Mouse (Mus musculus) inflammation-experienced regulatory T-cells, adult 6 months (primary cell): ENCODE results near the gene Btg2. TPM values are rescaled to one million over a fixed set of nuclear protein-coding genes. Genes with fewer than 3 reads are reported as not detected.

Experiments
- ATAC-seq: one replicate; pipeline ENCODE4 v1.8.0; 2017
- polyA plus RNA-seq, 3 experiments: library from polyadenylated mRNA; unstranded; fragments of 100-300 nt; shearing (Covaris generic); gene quantifications; one replicate each; pipeline ENCODE4 v1.2.1; 2017

Btg2 gene
- polyA plus RNA-seq, 3 experiments from 2014 or later, result 168 to 251 (median 221) TPM

- peak; percentile 35 for ATAC-seq
These were observed 1.4 kb downstream of the Btg2 start for GRCm38 (mm10) chr1:134077389-134078060.

GRCm38 (mm10) chr1:134076789-134077188, 2.1 kb downstream of the Btg2 start:
- ATAC-seq, result no peak

GRCm38 (mm10) chr1:134075532-134075931, 3.4 kb downstream of the Btg2 start:
- ATAC-seq, result no peak

GRCm38 (mm10) chr1:134074606-134075005, 4.3 kb downstream of the Btg2 start:
- no peak for ATAC-seq

GRCm38 (mm10) chr1:134074184-134074583, 4.7 kb downstream of the Btg2 start:
- ATAC-seq, result no peak

- ATAC-seq, result no peak
These were observed 5.3 kb downstream of the Btg2 start for GRCm38 (mm10) chr1:134073658-134074057.

- ATAC-seq, result no peak
These were observed 5.8 kb downstream of the Btg2 start for GRCm38 (mm10) chr1:134073061-134073564.

GRCm38 (mm10) chr1:134071411-134072018, 7.4 kb downstream of the Btg2 start:
- no peak for ATAC-seq

GRCm38 (mm10) chr1:134070099-134070669, 8.7 kb downstream of the Btg2 start:
- no peak for ATAC-seq

GRCm38 (mm10) chr1:134067143-134067619, 11.7 kb downstream of the Btg2 start:
- ATAC-seq, result peak; percentile 49

GRCm38 (mm10) chr1:134066554-134066953, 12.4 kb downstream of the Btg2 start:
- no peak for ATAC-seq

GRCm38 (mm10) chr1:134065241-134065809, 13.6 kb downstream of the Btg2 start:
- ATAC-seq, result peak; percentile 45

GRCm38 (mm10) chr1:134064296-134064831, 14.6 kb downstream of the Btg2 start:
- ATAC-seq, result no peak

- peak; percentile 16 for ATAC-seq
These were observed 15.2 kb downstream of the Btg2 start for GRCm38 (mm10) chr1:134063773-134064125.

GRCm38 (mm10) chr1:134063086-134063772, 15.7 kb downstream of the Btg2 start:
- ATAC-seq, result peak; percentile 11

GRCm38 (mm10) chr1:134062411-134063085, 16.4 kb downstream of the Btg2 start:
- no peak for ATAC-seq

- ATAC-seq, result no peak
These were observed 17.0 kb downstream of the Btg2 start for GRCm38 (mm10) chr1:134061915-134062314.

- ATAC-seq, result peak; percentile 77
These were observed 17.9 kb downstream of the Btg2 start for GRCm38 (mm10) chr1:134060849-134061569.

GRCm38 (mm10) chr1:134059739-134060695, 18.9 kb downstream of the Btg2 start:
- peak; percentile 25 for ATAC-seq

GRCm38 (mm10) chr1:134058870-134059269, 20.1 kb downstream of the Btg2 start:
- peak; percentile 38 for ATAC-seq
